Mouse (Mus musculus) embryo, embryonic 9.5 days (tissue): ENCODE data around the gene Cela1.
A peak's percentile ranks its signal among the peaks of the same experiment; 100 is the strongest.

Experiments
- DNase-seq: peaks from one replicate; pipeline ENCODE4 v3.0.0-alpha.2; 2017; ENCODE audit errors: extremely low spot score

The Cela1 gene

GRCm38 (mm10) chr15:100635851-100636645, 51.7 kb downstream of the Cela1 start:
- DNase-seq: peak; percentile 27

DNA sequence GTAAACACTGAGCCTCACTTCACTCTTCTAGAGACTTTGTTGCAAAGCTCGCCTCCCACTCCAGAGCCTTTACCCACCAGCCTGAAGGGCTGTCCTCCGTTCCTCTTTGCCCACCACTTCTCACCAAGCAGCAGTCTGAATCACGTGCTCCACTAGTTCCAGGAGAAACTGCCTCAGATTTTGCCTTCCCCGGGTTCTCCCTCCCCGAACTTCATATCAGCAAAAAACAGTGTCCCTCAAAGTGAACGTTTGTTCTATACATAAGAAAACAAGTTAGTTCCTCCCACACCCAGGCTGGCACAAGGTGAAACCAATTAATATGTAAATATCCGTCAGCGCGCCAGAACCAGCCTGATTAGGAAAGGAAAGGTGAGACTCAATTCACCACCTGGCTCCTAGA, 52.5 kb downstream of the Cela1 start:
- no peak for DNase-seq

- no peak for DNase-seq
Measured at GRCm38 (mm10) chr15:100633341-100633740, 54.4 kb downstream of the Cela1 start.

DNA sequence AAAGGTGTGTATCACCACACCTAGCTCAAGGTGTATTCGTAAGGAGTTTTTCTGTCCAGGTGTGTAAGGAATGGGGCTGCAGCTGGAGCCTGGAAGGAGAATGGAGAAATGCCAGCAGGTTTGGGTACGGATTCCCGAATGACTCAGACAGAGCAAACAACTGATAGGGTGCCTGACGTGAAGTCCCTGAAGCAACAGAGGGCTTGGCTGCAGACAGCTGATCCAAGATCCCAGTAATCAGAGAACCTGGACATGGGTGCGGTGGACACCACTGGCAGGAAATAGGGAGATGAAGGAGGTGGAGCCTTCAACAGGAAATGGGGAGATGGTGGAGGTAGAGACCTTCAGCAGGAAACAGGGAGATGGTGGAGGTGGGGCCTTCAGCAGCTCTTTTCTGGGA, 55.4 kb downstream of the Cela1 start:
- no peak for DNase-seq

GRCm38 (mm10) chr15:100631454-100632170, 56.1 kb downstream of the Cela1 start:
- no peak for DNase-seq

DNA sequence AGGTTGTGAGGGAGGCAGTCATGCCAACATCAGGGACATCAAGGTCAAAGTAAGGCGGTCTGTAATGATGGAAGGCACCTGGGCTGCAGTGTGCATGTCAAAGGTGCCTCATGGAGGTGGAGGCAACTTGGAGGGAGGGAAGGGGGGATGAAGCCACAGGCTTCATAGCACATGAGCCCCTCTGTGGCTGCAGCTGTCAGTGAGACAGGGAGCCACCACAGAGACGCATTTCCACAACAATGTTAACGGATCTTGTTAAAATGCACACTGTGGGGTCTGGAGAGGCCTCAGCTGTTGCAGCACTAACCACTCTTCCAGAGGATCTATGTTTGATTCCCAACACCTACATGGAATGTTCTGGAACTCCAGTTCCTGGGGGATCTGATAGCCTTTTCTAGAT, 57.6 kb downstream of the Cela1 start:
- DNase-seq: no peak

DNA sequence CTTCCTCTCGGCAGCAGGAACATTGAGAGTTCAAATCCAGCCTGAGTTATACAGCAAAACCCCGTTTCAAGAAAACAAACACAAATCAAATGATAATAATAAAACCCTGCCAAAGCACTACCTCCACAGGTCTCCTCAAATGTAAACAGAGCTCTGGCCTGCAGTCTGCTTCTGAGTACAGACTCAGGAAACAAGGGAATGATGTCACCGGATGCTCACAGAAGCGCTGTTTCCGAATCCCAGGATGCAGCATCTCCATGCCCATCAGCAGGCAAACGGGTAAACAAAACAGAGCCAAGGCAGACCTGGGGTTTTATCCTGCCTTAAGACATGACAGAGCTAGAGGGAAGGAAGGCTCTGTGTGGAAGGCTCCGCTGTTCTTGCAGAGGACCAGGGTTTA, 58.9 kb downstream of the Cela1 start:
- DNase-seq: no peak

- DNase-seq: no peak
Measured at GRCm38 (mm10) chr15:100627774-100628370, 59.8 kb downstream of the Cela1 start.

- no peak for DNase-seq
Measured at GRCm38 (mm10) chr15:100627287-100627686, 60.4 kb downstream of the Cela1 start.

- no peak for DNase-seq
Measured at GRCm38 (mm10) chr15:100624435-100624834, 63.3 kb downstream of the Cela1 start.
